In the genomic region with DNA sequence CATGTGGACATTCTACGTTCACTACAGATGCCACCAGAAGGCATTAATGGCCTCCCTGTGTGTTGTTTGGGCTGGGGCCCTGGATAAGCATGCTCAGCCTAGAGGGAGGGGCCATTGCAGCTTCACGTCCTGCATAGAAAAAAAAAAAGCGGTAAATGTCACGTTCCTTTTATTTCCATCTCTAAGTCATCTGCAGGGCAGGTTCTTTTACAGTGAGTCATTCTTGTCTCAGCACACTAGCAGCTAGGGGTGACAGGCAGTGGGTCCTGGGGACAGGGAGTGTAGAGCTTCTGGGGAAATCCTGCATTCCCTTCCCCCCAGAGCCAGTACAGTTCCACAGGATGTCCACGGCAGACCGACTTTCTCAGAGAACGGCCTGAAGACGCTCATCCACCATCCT, we compare ENCODE assay signal across 13 mouse cellular contexts. TPM values are rescaled to one million over a fixed set of nuclear protein-coding genes. Genes with fewer than 3 reads are reported as not detected.
DNase-seq lines count a peak whose midpoint lies in the region; ATAC-seq lines count a peak whose summit lies in the region.
"Had no signal": no experiment of that assay in that cellular context is flagged by ENCODE, and none has a peak within 500 bp of the region (broad histone marks: within the 10 kb centered on the region; RNA-seq: fewer than 3 reads in every experiment).

No protein-coding gene starts in this region.

- H3K4me3 ChIP-seq in kidney, embryonic 15.5 days (replicated peaks) = no peak overlapping the region
- no peak overlapping the region for H3K4me3 ChIP-seq in stomach, embryonic 16.5 days (replicated peaks; ENCODE audit: low read length)
- no peak overlapping the region for H3K4me3 ChIP-seq in hindbrain, embryonic 12.5 days
- no peak overlapping the region for H3K4me3 ChIP-seq in forebrain, embryonic 16.5 days (replicated peaks; ENCODE audit: low read length)
- H3K4me3 ChIP-seq: liver, embryonic 15.5 days had no signal

- no peak overlapping the region for H3K4me2 ChIP-seq in kidney, embryonic 15.5 days
- no peak overlapping the region for H3K4me2 ChIP-seq in stomach, embryonic 16.5 days (ENCODE audit: low read depth, low read length)
- H3K4me2 ChIP-seq in hindbrain, embryonic 12.5 days (replicated peaks) = no peak overlapping the region
- no peak overlapping the region for H3K4me2 ChIP-seq in forebrain, embryonic 16.5 days (ENCODE audit: low read length)
- H3K4me2 ChIP-seq: liver, embryonic 15.5 days; midbrain, embryonic 11.5 days had no signal

- WGBS in kidney, embryonic 15.5 days = 52% methylated on average over 8 of the region's 8 CpGs
- 52% methylated on average over 8 of the region's 8 CpGs for WGBS in stomach, embryonic 16.5 days
- 75% methylated on average over 8 of the region's 8 CpGs for WGBS in hindbrain, embryonic 12.5 days
- 75% methylated on average over 8 of the region's 8 CpGs for WGBS in forebrain, embryonic 16.5 days

- H3K27me3 ChIP-seq in kidney, embryonic 15.5 days = no peaks in the 10 kb centered on the region
- H3K27me3 ChIP-seq in stomach, embryonic 16.5 days (ENCODE audit: control insufficient read depth, insufficient read depth, low read length) = no peaks in the 10 kb centered on the region
- no peaks in the 10 kb centered on the region for H3K27me3 ChIP-seq in hindbrain, embryonic 12.5 days
- no peaks in the 10 kb centered on the region for H3K27me3 ChIP-seq in forebrain, embryonic 16.5 days (replicated peaks; ENCODE audit: control insufficient read depth, insufficient read depth, low read length)
- H3K27me3 ChIP-seq: liver, embryonic 15.5 days had no signal

- 0 out of 2 replicates have a peak overlapping the region, but pooled peaks have one; percentile 4 for H3K9ac ChIP-seq in kidney, embryonic 15.5 days
- 0 out of 2 replicates have a peak overlapping the region, but pooled peaks have one; percentile 21 for H3K9ac ChIP-seq in stomach, embryonic 16.5 days (ENCODE audit: low read length)
- no peak overlapping the region for H3K9ac ChIP-seq in hindbrain, embryonic 12.5 days
- no peak overlapping the region for H3K9ac ChIP-seq in forebrain, embryonic 16.5 days (replicated peaks; ENCODE audit: low read depth, low read length)
- H3K9ac ChIP-seq: liver, embryonic 15.5 days had no signal

- ATAC-seq in kidney, embryonic 15.5 days (replicated peaks; ENCODE audit: low FRiP score) = no peak
- no peak for ATAC-seq in stomach, embryonic 16.5 days (ENCODE audit: insufficient read depth, low FRiP score)
- ATAC-seq in hindbrain, embryonic 12.5 days (ENCODE audit: low FRiP score) = no peak
- no peak for ATAC-seq in forebrain, embryonic 16.5 days

- peaks cover 26% of the 10 kb centered on the region for H3K4me1 ChIP-seq in kidney, embryonic 15.5 days
- H3K4me1 ChIP-seq in stomach, embryonic 16.5 days (ENCODE audit: control insufficient read depth, insufficient read depth, low read length) = 0 out of 2 replicates have a peak, but pooled peaks cover 2% of the 10 kb centered on the region
- no peaks in the 10 kb centered on the region for H3K4me1 ChIP-seq in hindbrain, embryonic 12.5 days
- H3K4me1 ChIP-seq in forebrain, embryonic 16.5 days (replicated peaks; ENCODE audit: control insufficient read depth, insufficient read depth, low read length) = no peaks in the 10 kb centered on the region

- peak; percentile 32 to 40 for DNase-seq in adrenal gland, postnatal 36 days
- DNase-seq in adrenal gland, adult 8-10 months = no peak
- no peak for DNase-seq in kidney, postnatal 25 days
- DNase-seq in NIH3T3 (ENCODE audit: low read depth) = peak; percentile 35
- DNase-seq: left cerebral cortex, postnatal 4 days; right cerebral cortex, postnatal 4 days had no signal

- peaks cover 38% of the 10 kb centered on the region for H3K36me3 ChIP-seq in kidney, embryonic 15.5 days
- no peaks in the 10 kb centered on the region for H3K36me3 ChIP-seq in stomach, embryonic 16.5 days (ENCODE audit: control insufficient read depth, insufficient read depth, low read length)
- peaks cover 20% of the 10 kb centered on the region for H3K36me3 ChIP-seq in hindbrain, embryonic 12.5 days
- 0 out of 2 replicates have a peak, but pooled peaks cover 2% of the 10 kb centered on the region for H3K36me3 ChIP-seq in forebrain, embryonic 16.5 days (ENCODE audit: control insufficient read depth, insufficient read depth)
- H3K36me3 ChIP-seq: liver, embryonic 15.5 days had no signal

- no peaks in the 10 kb centered on the region for H3K9me3 ChIP-seq in kidney, embryonic 15.5 days (replicated peaks)
- H3K9me3 ChIP-seq in stomach, embryonic 16.5 days (replicated peaks; ENCODE audit: control insufficient read depth, low read length) = no peaks in the 10 kb centered on the region
- no peaks in the 10 kb centered on the region for H3K9me3 ChIP-seq in hindbrain, embryonic 12.5 days (replicated peaks)
- H3K9me3 ChIP-seq in forebrain, embryonic 16.5 days (ENCODE audit: control insufficient read depth, low read length) = no peaks in the 10 kb centered on the region
- H3K9me3 ChIP-seq: liver, embryonic 15.5 days had no signal

- peak overlapping the region; percentile 51 for H3K27ac ChIP-seq in kidney, embryonic 15.5 days
- peak overlapping the region; percentile 72 for H3K27ac ChIP-seq in stomach, embryonic 16.5 days (ENCODE audit: low read length)
- H3K27ac ChIP-seq in hindbrain, embryonic 12.5 days = no peak overlapping the region
- no peak overlapping the region for H3K27ac ChIP-seq in forebrain, embryonic 16.5 days (ENCODE audit: low read length)
- H3K27ac ChIP-seq: hindbrain, postnatal 0 days; liver, embryonic 15.5 days had no signal

RNA-seq across cellular contexts. Expression of a gene that starts 44.6 kb away (rescaled TPM):
- 10 to 100 TPM; 23.3 to 30.9 TPM for total RNA-seq in adrenal gland, postnatal 36 days (2021)
- total RNA-seq in adrenal gland, adult 8-10 months (2022) = 10 to 100 TPM; 32.6 to 45.6 (median 42.3) TPM
- 19.1 and 22.7 TPM in 2 replicates for polyA plus RNA-seq in kidney, embryonic 15.5 days (2015; fragmentation: Nextera tagmentation; extraction: Ambion mirVana)
- 22.0 and 23.8 TPM in 2 replicates for polyA plus RNA-seq in stomach, embryonic 16.5 days (2015; fragmentation: Nextera tagmentation; extraction: Ambion mirVana)
- polyA plus RNA-seq in hindbrain, embryonic 12.5 days (2016; fragmentation: Nextera tagmentation; extraction: Ambion mirVana) = 35.0 and 37.9 TPM in 2 replicates
- polyA plus RNA-seq in forebrain, embryonic 16.5 days (2015; fragmentation: Nextera tagmentation; extraction: Ambion mirVana) = 37.6 and 48.8 TPM in 2 replicates

RNA-seq across cellular contexts. Expression of a gene that starts 44.6 kb away (rescaled TPM):
- 10 to 100 TPM; 38.9 to 42.8 TPM for total RNA-seq in adrenal gland, postnatal 36 days (2021)
- total RNA-seq in adrenal gland, adult 8-10 months (2022) = 10 to 100 TPM; 47.0 to 55.8 (median 53.3) TPM
- polyA plus RNA-seq in kidney, embryonic 15.5 days (2015; fragmentation: Nextera tagmentation; extraction: Ambion mirVana) = 55.2 and 60.5 TPM in 2 replicates
- 54.6 and 56.2 TPM in 2 replicates for polyA plus RNA-seq in stomach, embryonic 16.5 days (2015; fragmentation: Nextera tagmentation; extraction: Ambion mirVana)
- 75.2 and 75.4 TPM in 2 replicates for polyA plus RNA-seq in hindbrain, embryonic 12.5 days (2016; fragmentation: Nextera tagmentation; extraction: Ambion mirVana)
- 83.9 and 93.5 TPM in 2 replicates for polyA plus RNA-seq in forebrain, embryonic 16.5 days (2015; fragmentation: Nextera tagmentation; extraction: Ambion mirVana)

RNA-seq across cellular contexts. Expression of a gene that starts 58.9 kb away (rescaled TPM):
- 10 to 100 TPM; 32.5 to 41.6 TPM for total RNA-seq in adrenal gland, postnatal 36 days (2021)
- total RNA-seq in adrenal gland, adult 8-10 months (2022) = 10 to 100 TPM; 32.6 to 42.3 (median 37.4) TPM
- 78.9 and 79.7 TPM in 2 replicates for polyA plus RNA-seq in kidney, embryonic 15.5 days (2015; fragmentation: Nextera tagmentation; extraction: Ambion mirVana)
- polyA plus RNA-seq in stomach, embryonic 16.5 days (2015; fragmentation: Nextera tagmentation; extraction: Ambion mirVana) = 70.0 and 75.1 TPM in 2 replicates
- 77.1 and 77.7 TPM in 2 replicates for polyA plus RNA-seq in hindbrain, embryonic 12.5 days (2016; fragmentation: Nextera tagmentation; extraction: Ambion mirVana)
- 105 and 108 TPM in 2 replicates for polyA plus RNA-seq in forebrain, embryonic 16.5 days (2015; fragmentation: Nextera tagmentation; extraction: Ambion mirVana)

Comparison
In these comparisons a context has a peak if more than half of its experiments do, and no peak if none do; other contexts are left out.
1. DNase-seq: peak in adrenal gland, postnatal 36 days (2 of 2) and NIH3T3 (single experiment); none in adrenal gland, adult 8-10 months (single experiment) and kidney, postnatal 25 days (0 of 2).
2. H3K27ac ChIP-seq: peak in kidney, embryonic 15.5 days (single experiment) and stomach, embryonic 16.5 days (single experiment); none in hindbrain, embryonic 12.5 days (single experiment) and forebrain, embryonic 16.5 days (single experiment).
3. H3K9ac ChIP-seq: peak in kidney, embryonic 15.5 days (single experiment) and stomach, embryonic 16.5 days (single experiment); none in hindbrain, embryonic 12.5 days (single experiment) and forebrain, embryonic 16.5 days (single experiment).